Mouse (Mus musculus) cerebellum, postnatal 10 days (tissue): ENCODE measurements around the gene Flvcr2.
A peak's percentile ranks its signal among the peaks of the same experiment; 100 is the strongest.
"Not testable (repeated sequence)": the region's sequence is repeated elsewhere in the genome, so short reads cannot be mapped to it uniquely, and the experiment has no call there.

Experiments used
- DNase-seq, 2 experiments: peaks; one replicate each; pipeline ENCODE4 v3.0.0; 2021; ENCODE audit warnings: mixed read lengths in 2 of 2

Flvcr2 gene

GRCm38 (mm10) chr12:85745827-85746695 is at the start of gene Flvcr2:
Gene Flvcr2 (plus strand): TSS chr12:85746539.
- DNase-seq, result peak; percentile 88 to 90

- not testable (repeated sequence) for DNase-seq
Measured at GRCm38 (mm10) chr12:85698179-85698578, 48.2 kb upstream of the Flvcr2 start.

GRCm38 (mm10) chr12:85700191-85700841 is 46.0 kb upstream of the Flvcr2 start:
- DNase-seq, result peak; percentile 64 to 73

- DNase-seq, result no peak
Measured at GRCm38 (mm10) chr12:85700842-85701223, 45.5 kb upstream of the Flvcr2 start.

GRCm38 (mm10) chr12:85702166-85703055 is 43.9 kb upstream of the Flvcr2 start:
- peak in 1 of 2 experiments; percentile 9 for DNase-seq

- DNase-seq, result peak; percentile 55 to 72
Measured at GRCm38 (mm10) chr12:85703507-85703906, 42.8 kb upstream of the Flvcr2 start.

GRCm38 (mm10) chr12:85704566-85704965 is 41.8 kb upstream of the Flvcr2 start:
- peak; percentile 65 to 74 for DNase-seq

- peak; percentile 54 to 69 for DNase-seq
Measured at GRCm38 (mm10) chr12:85705002-85705830, 41.1 kb upstream of the Flvcr2 start.

GRCm38 (mm10) chr12:85705831-85706530 is 40.4 kb upstream of the Flvcr2 start:
- no peak for DNase-seq

- DNase-seq, result no peak
Measured at GRCm38 (mm10) chr12:85706906-85707305, 39.4 kb upstream of the Flvcr2 start.

GRCm38 (mm10) chr12:85707391-85707790 is 38.9 kb upstream of the Flvcr2 start:
- peak in 1 of 2 experiments; percentile 14 for DNase-seq

- no peak for DNase-seq
Measured at GRCm38 (mm10) chr12:85708556-85708955, 37.8 kb upstream of the Flvcr2 start.

- no peak for DNase-seq
Measured at GRCm38 (mm10) chr12:85710695-85711094, 35.6 kb upstream of the Flvcr2 start.

GRCm38 (mm10) chr12:85712587-85712986 is 33.8 kb upstream of the Flvcr2 start:
- DNase-seq, result no peak

GRCm38 (mm10) chr12:85714126-85714525 is 32.2 kb upstream of the Flvcr2 start:
- DNase-seq, result no peak

- DNase-seq, result no peak
Measured at GRCm38 (mm10) chr12:85725306-85725705, 21.0 kb upstream of the Flvcr2 start.

- DNase-seq, result no peak
Measured at GRCm38 (mm10) chr12:85726729-85727397, 19.5 kb upstream of the Flvcr2 start.

GRCm38 (mm10) chr12:85728181-85728580 is 18.2 kb upstream of the Flvcr2 start:
- peak; percentile 48 to 60 for DNase-seq

- DNase-seq, result peak; percentile 79 to 86
Measured at GRCm38 (mm10) chr12:85729022-85729944, 17.1 kb upstream of the Flvcr2 start.

GRCm38 (mm10) chr12:85729945-85730290 is 16.4 kb upstream of the Flvcr2 start:
- peak; percentile 18 for DNase-seq
